Mouse (Mus musculus): ENCODE measurements around the gene Syde1. TPM values are rescaled to one million over a fixed set of nuclear protein-coding genes. Genes with fewer than 3 reads are reported as not detected.

Syde1 gene
- polyA plus RNA-seq, 1 experiment from 2014 or later = 46.6 TPM

- no peak for TF ChIP-seq CTCF (IDR thresholded peaks at IDR 0.05)
- in situ Hi-C loops (cut with MboI; ENCODE audit: low pct_unique_long_range_greater_than_20kb) = no loop called here
- DNase-seq (ENCODE audit: low read depth, low spot score) = no peak
- no peaks in the 10 kb centered on the region for H3K27me3 ChIP-seq
- no peak for ATAC-seq
- ChIA-PET POLR2A (no interaction called here), CTCF (no interaction called here)
These were observed 1.2 kb upstream of the Syde1 start for GRCm38 (mm10) chr10:78592856-78593379.

DNA sequence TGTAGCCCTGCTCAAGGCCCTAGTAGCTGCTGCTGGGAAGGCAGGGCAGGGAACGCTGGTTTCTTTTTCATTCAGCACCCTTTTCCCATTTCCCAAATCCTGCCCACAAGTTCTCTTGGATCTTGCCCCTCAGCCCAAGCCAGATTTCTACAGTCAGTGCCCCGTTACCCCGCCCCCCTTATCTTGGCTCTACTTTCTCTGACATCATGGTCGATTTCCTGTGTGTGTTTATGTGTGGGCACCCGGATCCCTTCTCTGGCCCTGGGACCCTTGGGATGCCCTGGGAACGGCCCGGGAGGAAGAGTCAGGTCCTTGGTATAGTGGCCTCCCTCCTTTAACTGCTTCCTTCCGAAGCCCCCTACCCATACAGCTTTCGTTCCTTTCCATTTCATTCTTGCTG, 1.0 kb downstream of the Syde1 start:
- no peak for ATAC-seq
- TF ChIP-seq CTCF (IDR thresholded peaks at IDR 0.05) = no peak
- H3K27me3 ChIP-seq = no peaks in the 10 kb centered on the region
- in situ Hi-C loops (cut with MboI; ENCODE audit: low pct_unique_long_range_greater_than_20kb) = no loop called here
- DNase-seq (ENCODE audit: low read depth, low spot score) = no peak
- POLR2A ChIA-PET = interaction anchor here (0.7 to 0.9 kb wide), 2 partner anchors 13 to 16 kb away, joined by 3 to 4 read pairs; no protein-coding TSS in a partner anchor
- CTCF ChIA-PET = no interaction called here

- no peak for TF ChIP-seq CTCF (IDR thresholded peaks at IDR 0.05)
- DNase-seq (ENCODE audit: low read depth, low spot score) (no peak), ATAC-seq (no peak)
- ChIA-PET POLR2A (no interaction called here), CTCF (no interaction called here)
- H3K27me3 ChIP-seq = no peaks in the 10 kb centered on the region
- in situ Hi-C loops (cut with MboI; ENCODE audit: low pct_unique_long_range_greater_than_20kb) = no loop called here
These were observed 1.9 kb downstream of the Syde1 start for GRCm38 (mm10) chr10:78589901-78590300.

- in situ Hi-C loops (cut with MboI; ENCODE audit: low pct_unique_long_range_greater_than_20kb) = no loop called here
- POLR2A ChIA-PET = interaction anchor here (0.6 to 1.4 kb wide), 2 partner anchors 13 to 18 kb away, joined by 3 to 9 read pairs; no protein-coding TSS in a partner anchor
- no peaks in the 10 kb centered on the region for H3K27me3 ChIP-seq
- no peak for TF ChIP-seq CTCF (IDR thresholded peaks at IDR 0.05)
- ATAC-seq = no peak
- CTCF ChIA-PET = no interaction called here
- DNase-seq (ENCODE audit: low read depth, low spot score) = no peak
These were observed 2.5 kb downstream of the Syde1 start for GRCm38 (mm10) chr10:78589291-78589690.

GRCm38 (mm10) chr10:78586026-78586425, 5.7 kb downstream of the Syde1 start:
- DNase-seq (ENCODE audit: low read depth, low spot score) (no peak), ATAC-seq (no peak)
- H3K27me3 ChIP-seq = no peaks in the 10 kb centered on the region
- in situ Hi-C loops (cut with MboI; ENCODE audit: low pct_unique_long_range_greater_than_20kb) = no loop called here
- TF ChIP-seq CTCF (IDR thresholded peaks at IDR 0.05) = no peak
- ChIA-PET CTCF (no interaction called here), POLR2A (interaction anchor here (0.9 kb wide), 1 partner anchor 10 kb away, joined by 3 read pairs; no protein-coding TSS in a partner anchor)

- ChIA-PET CTCF (no interaction called here), POLR2A (interaction anchor here (0.9 kb wide), 1 partner anchor 9 kb away, joined by 3 read pairs; no protein-coding TSS in a partner anchor)
- H3K27me3 ChIP-seq = no peaks in the 10 kb centered on the region
- ATAC-seq (no peak), DNase-seq (ENCODE audit: low read depth, low spot score) (no peak)
- no peak for TF ChIP-seq CTCF (IDR thresholded peaks at IDR 0.05)
- in situ Hi-C loops (cut with MboI; ENCODE audit: low pct_unique_long_range_greater_than_20kb) = no loop called here
These were observed 6.2 kb downstream of the Syde1 start for GRCm38 (mm10) chr10:78585606-78586005.

DNA sequence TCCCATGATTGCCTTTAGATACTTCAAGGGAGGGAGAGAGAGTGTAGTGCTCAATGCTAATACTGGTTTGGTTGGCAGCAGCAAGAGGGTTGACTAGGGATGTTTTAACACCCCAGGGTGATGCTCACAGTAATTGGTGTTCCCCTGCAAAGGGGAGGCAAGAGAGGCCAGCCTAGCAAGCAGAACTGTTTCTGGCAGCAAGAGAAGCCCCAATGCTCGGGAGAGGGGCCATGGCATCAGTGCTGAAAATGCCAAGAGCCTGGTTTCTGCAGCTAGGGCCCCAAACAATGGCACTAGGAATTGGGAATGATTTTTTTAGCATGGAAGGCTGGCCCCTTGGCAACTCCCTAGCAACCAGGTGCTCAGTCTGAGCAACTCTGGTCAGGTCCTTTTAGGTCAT, 6.8 kb downstream of the Syde1 start:
- CTCF ChIA-PET = no interaction called here
- POLR2A ChIA-PET = no interaction called here
- no peak for TF ChIP-seq CTCF (IDR thresholded peaks at IDR 0.05)
- DNase-seq (ENCODE audit: low read depth, low spot score) (no peak), ATAC-seq (no peak)
- in situ Hi-C loops (cut with MboI; ENCODE audit: low pct_unique_long_range_greater_than_20kb) = no loop called here
- no peaks in the 10 kb centered on the region for H3K27me3 ChIP-seq

GRCm38 (mm10) chr10:78583939-78584338, 7.8 kb downstream of the Syde1 start:
- no peak for ATAC-seq
- CTCF ChIA-PET = interaction anchor here (1.4 kb wide), 1 partner anchor 71 kb away, joined by 3 read pairs; no protein-coding TSS in a partner anchor
- no peak for TF ChIP-seq CTCF (IDR thresholded peaks at IDR 0.05)

GRCm38 (mm10) chr10:78583347-78583746, 8.4 kb downstream of the Syde1 start:
- TF ChIP-seq CTCF (IDR thresholded peaks at IDR 0.05) = no peak
- H3K27me3 ChIP-seq = no peaks in the 10 kb centered on the region
- ChIA-PET CTCF (interaction anchor here (1.4 kb wide), 1 partner anchor 71 kb away, joined by 3 read pairs; no protein-coding TSS in a partner anchor), POLR2A (no interaction called here)
- no peak for ATAC-seq
- no peak for DNase-seq (ENCODE audit: low read depth, low spot score)
- in situ Hi-C loops (cut with MboI; ENCODE audit: low pct_unique_long_range_greater_than_20kb) = no loop called here

More at GRCm38 (mm10) chr10:78583939-78584338, 7.8 kb downstream of the Syde1 start:
- H3K27me3 ChIP-seq = no peaks in the 10 kb centered on the region
- no peak for DNase-seq (ENCODE audit: low read depth, low spot score)
- in situ Hi-C loops (cut with MboI; ENCODE audit: low pct_unique_long_range_greater_than_20kb) = no loop called here
- POLR2A ChIA-PET = no interaction called here

- CTCF ChIA-PET = no interaction called here
- in situ Hi-C loops (cut with MboI; ENCODE audit: low pct_unique_long_range_greater_than_20kb) = no loop called here
- H3K27me3 ChIP-seq = no peaks in the 10 kb centered on the region
These were observed 10.6 kb downstream of the Syde1 start for GRCm38 (mm10) chr10:78581121-78581520.

GRCm38 (mm10) chr10:78578204-78578603, 13.6 kb downstream of the Syde1 start:
- H3K27me3 ChIP-seq = no peaks in the 10 kb centered on the region
- POLR2A ChIA-PET = no interaction called here
- CTCF ChIA-PET = interaction anchor here (1.3 kb wide), 1 partner anchor 10 kb away, joined by 4 read pairs; no protein-coding TSS in a partner anchor
- TF ChIP-seq CTCF (IDR thresholded peaks at IDR 0.05) = no peak
- in situ Hi-C loops (cut with MboI; ENCODE audit: low pct_unique_long_range_greater_than_20kb) = loop anchor here (10.0 kb wide), 1 partner anchor 1097 kb away; no protein-coding TSS in a partner anchor
- no peak for ATAC-seq
- no peak for DNase-seq (ENCODE audit: low read depth, low spot score)

More at GRCm38 (mm10) chr10:78581121-78581520, 10.6 kb downstream of the Syde1 start:
- no peak for ATAC-seq
- POLR2A ChIA-PET = no interaction called here
- no peak for DNase-seq (ENCODE audit: low read depth, low spot score)
- no peak for TF ChIP-seq CTCF (IDR thresholded peaks at IDR 0.05)

Data from Patski (cell line).